Mouse (Mus musculus) neural tube, embryonic 14.5 days (tissue): ENCODE results near the gene Efnb2. TPM values are rescaled to one million over a fixed set of nuclear protein-coding genes. Genes with fewer than 3 reads are reported as not detected.
A peak's percentile ranks its signal among the peaks of the same experiment; 100 is the strongest.

Source experiments
- ATAC-seq: fragments of 200-750 bp; cut with Nextera tagmentation; 2 replicates; pipeline ENCODE4 v1.8.0; 2017; ENCODE audit warnings: low read depth, mild to moderate bottlenecking, moderate TSS enrichment, moderate library complexity
- H3K27ac ChIP-seq: fragments of 300-500 bp; sonication (generic); 2 replicates; pipeline ENCODE4 v1.5.1; 2014; ENCODE audit warnings: low read depth, mild to moderate bottlenecking, control low read depth, low read length, moderate library complexity, mixed read lengths
- H3K27me3 ChIP-seq: fragments of 300-500 bp; sonication (generic); 2 replicates; pipeline ENCODE4 v1.6.1; 2014; ENCODE audit warnings: low read length; ENCODE audit not compliant: control insufficient read depth, insufficient read depth
- H3K36me3 ChIP-seq: fragments of 300-500 bp; sonication (generic); 2 replicates; pipeline ENCODE4 v1.6.1; 2014; ENCODE audit warnings: low read length, mixed read lengths; ENCODE audit not compliant: control insufficient read depth, insufficient read depth
- H3K4me1 ChIP-seq: fragments of 300-500 bp; sonication (generic); 2 replicates; pipeline ENCODE4 v1.6.1; 2014; ENCODE audit warnings: low read length; ENCODE audit not compliant: control insufficient read depth, insufficient read depth
- H3K4me2 ChIP-seq: fragments of 300-500 bp; sonication (generic); 2 replicates; pipeline ENCODE4 v1.6.1; 2014; ENCODE audit warnings: mild to moderate bottlenecking, low read depth, low read length, control low read depth
- H3K4me3 ChIP-seq: fragments of 300-500 bp; sonication (generic); 2 replicates; pipeline ENCODE4 v1.5.1; 2014; ENCODE audit warnings: low read depth, low read length, control low read depth, mixed read lengths
- H3K9ac ChIP-seq: fragments of 300-500 bp; sonication (generic); replicated peaks from 2 replicates; pipeline ENCODE4 v1.6.1; 2014; ENCODE audit warnings: low read depth, mild to moderate bottlenecking, control low read depth, low read length, mixed read lengths
- H3K9me3 ChIP-seq: fragments of 300-500 bp; sonication (generic); 2 replicates; pipeline ENCODE4 v1.6.1; 2016; ENCODE audit warnings: low read length; ENCODE audit not compliant: control insufficient read depth
- whole genome bisulfite sequencing: fragments of 180-500 bp; shearing (Covaris S2); extraction: QIAGEN DNeasy Blood & Tissue Kit; methylation state at CpG from one replicate; pipeline ENCODE4 v1.1.7; 2014; 5-methylcytosine and 5-hydroxymethylcytosine counted together
- polyA plus RNA-seq: library from polyadenylated mRNA; unstranded; fragments of >200 nt; fragmentation: Nextera tagmentation; extraction: Ambion mirVana; gene quantifications from 2 replicates; pipeline ENCODE4 v1.2.1, GENCODE M21; 2014

The Efnb2 gene
- polyA plus RNA-seq, 1 experiment from 2014 or later, result 17.7 TPM

DNA sequence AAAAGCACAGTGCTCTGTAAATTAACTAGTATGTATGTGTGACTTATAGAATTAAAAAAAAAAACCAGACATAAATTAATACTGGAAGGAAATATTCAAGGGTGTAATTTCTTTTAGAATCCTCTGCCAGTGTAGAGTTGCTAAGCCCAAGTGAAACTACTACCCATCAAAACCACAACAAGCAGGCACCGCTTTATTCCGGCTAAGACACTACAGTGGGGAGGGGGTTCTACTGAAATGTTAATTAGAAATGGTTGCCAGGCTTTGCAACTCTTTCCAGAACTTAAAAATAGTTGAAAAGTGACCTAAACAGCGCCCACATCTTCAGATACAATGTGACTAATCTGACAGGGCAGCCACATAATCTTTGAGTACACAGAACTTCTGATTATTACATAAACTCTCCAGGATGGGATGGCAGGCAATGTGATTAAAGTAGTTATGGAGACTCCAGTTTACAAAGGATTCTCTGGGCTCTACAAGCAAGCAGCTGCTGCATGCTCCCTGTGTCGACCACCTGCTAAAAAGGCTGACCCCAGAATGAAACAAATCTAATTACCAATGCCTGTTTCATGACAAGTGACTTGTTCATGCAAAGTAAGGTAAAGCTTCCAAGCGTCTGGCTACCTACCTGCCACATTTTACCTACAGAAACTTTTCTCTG is 3.2 kb downstream of the Efnb2 start:
- Histone ChIP-seq H3K9me3 (no peaks in the 10 kb centered on the region), H3K36me3 (no peaks in the 10 kb centered on the region), H3K4me2 (peak overlapping the region; percentile 66), H3K27ac (peak overlapping the region; percentile 10; the same call in 1 of the 2 replicates), H3K9ac (peak overlapping the region; percentile 51), H3K27me3 (peaks cover 3% of the 10 kb centered on the region; the same call in 1 of the 2 replicates), H3K4me1 (peaks cover 33% of the 10 kb centered on the region), H3K4me3 (peak overlapping the region; percentile 90)
- no peak for ATAC-seq
- WGBS, result 10% methylated on average over 5 of the region's 5 CpGs

DNA sequence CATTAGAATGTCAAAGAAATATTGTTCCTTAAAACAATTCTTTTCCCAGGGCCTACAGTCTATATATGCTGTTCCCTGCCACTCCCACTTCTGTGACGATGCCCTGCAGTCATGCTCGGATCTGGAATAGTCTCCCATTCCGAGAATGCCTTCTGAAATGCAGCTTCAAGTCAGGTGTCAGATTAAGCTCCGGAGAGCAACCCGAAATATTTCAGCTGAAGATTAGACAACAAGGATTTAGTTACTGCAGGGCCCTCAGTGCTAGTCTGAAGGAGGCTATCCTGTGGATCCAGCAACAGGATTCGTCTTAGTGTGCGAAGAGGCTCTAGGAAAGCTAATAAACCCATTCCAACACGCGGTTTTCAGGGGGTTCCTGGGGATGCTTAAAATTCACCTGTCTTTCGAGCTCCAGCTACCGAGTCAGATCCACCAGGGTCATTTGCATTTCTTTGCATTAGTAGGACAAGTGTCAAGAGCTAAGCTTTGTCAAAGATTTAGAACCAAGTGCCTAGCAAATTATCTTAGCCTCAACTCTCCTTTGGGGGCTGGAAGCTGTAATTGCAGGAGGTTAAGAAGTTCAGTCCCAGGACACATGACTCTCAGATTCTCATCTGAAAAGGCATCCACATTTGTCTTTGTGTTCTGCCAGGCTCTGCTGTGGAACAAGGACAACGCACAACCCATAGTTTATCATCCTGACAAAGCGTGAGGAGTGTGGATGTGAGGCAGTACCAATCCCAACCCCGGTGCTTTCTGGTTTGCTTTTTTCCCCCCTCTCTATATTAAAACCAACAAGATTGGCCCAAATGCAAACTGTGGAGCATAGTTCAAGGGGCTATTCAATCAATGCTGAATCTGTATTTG is 4.2 kb downstream of the Efnb2 start:
- Histone ChIP-seq H3K36me3 (no peaks in the 10 kb centered on the region), H3K9me3 (no peaks in the 10 kb centered on the region), H3K27me3 (peaks cover 3% of the 10 kb centered on the region; the same call in 1 of the 2 replicates), H3K27ac (peak overlapping the region; percentile 4; the same call in 1 of the 2 replicates), H3K4me1 (peaks cover 39% of the 10 kb centered on the region), H3K4me3 (peak overlapping the region; percentile 90), H3K4me2 (peak overlapping the region; percentile 66), H3K9ac (peak overlapping the region; percentile 51)
- WGBS, result 5% methylated on average over 14 of the region's 14 CpGs
- ATAC-seq, result no peak

DNA sequence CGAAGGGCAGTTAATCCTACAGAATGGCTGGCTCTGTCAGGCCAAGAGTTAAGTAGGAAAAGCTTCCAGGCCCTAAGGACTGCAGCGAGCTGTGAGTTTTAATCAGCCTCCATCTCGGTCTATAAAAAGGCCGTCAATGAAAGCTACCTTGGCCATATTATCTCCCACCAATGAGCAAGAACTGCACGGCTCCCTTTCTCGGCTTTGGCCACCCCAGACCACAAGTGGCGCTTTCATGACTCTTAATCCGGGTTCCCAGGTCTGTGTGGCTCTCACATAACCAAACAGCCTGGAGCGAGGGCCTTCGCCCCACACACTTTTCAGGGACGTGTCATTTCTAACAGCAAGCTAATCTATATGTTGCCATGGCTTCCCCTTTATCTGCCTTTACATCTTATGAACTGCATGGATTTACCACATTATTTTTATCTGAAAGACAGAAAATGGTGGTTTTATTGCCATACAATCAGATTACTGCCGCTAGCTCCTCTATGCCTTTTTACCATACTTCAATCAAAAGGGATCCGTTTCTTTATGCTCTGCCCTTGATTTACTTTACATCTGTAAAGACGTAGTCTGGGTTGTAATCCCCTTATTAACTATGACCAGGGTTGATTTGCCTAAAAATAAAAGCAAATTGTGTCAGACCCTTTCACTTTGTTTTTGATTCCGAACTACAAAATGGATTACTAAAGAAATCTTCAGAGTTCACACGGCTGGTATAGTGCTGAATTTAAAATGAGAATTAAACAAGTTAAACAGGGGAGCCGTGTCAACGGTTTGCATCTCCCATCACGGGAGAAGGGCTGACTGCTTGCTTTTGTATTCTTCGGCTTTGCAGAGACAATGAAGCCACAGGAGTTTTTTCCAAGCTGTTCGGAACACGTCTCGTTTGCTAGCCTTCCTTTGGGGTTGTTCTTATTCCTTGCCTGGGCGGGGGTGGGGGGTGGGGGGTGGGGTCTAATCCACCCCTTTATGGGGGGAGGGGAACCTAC is 5.4 kb downstream of the Efnb2 start:
- Histone ChIP-seq H3K36me3 (no peaks in the 10 kb centered on the region), H3K4me2 (peak overlapping the region; percentile 66), H3K4me1 (peaks cover 49% of the 10 kb centered on the region), H3K4me3 (peak overlapping the region; percentile 90), H3K9ac (peak overlapping the region; percentile 51), H3K9me3 (no peaks in the 10 kb centered on the region), H3K27me3 (peaks cover under 1% of the 10 kb centered on the region; the same call in 1 of the 2 replicates), H3K27ac (peak overlapping the region; percentile 29; the same call in 1 of the 2 replicates)
- no peak for ATAC-seq
- WGBS, result 8% methylated on average over 24 of the region's 24 CpGs

DNA sequence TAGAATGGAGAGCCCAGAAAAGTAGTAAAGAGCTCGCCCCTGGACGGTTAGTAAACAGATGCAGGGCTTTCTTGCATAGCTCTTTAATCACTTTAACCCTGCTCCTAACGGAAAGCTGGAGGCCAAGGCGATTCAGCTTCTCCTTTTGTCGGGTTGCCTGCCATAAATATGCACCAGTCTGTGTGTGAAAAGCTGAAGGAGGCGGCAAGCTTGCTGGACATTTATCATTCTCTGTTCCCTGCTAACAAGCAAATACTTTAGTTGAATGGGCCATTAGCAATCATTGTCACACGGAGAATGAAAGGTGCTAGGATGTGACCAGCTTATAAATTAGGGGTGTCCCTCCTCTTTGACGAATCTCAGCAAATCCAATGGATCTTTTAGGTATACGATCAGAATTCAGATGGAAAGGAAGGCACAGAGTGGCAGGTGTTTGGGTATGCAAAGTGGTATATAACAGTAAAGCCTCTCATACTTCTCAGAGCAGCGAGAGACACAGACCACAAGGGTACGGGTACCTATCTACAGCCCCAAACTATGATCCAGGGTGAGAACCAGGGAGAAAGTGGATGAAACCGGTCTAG is 7.0 kb downstream of the Efnb2 start:
- Histone ChIP-seq H3K27ac (no peak overlapping the region), H3K4me2 (peak overlapping the region; percentile 66), H3K36me3 (no peaks in the 10 kb centered on the region), H3K9me3 (no peaks in the 10 kb centered on the region), H3K27me3 (no peaks in the 10 kb centered on the region), H3K4me3 (peak overlapping the region; percentile 11; the same call in 1 of the 2 replicates), H3K4me1 (peaks cover 59% of the 10 kb centered on the region), H3K9ac (no peak overlapping the region)
- peak; percentile 11; the same call in 1 of the 2 replicates for ATAC-seq
- WGBS, result 7% methylated on average over 12 of the region's 12 CpGs

DNA sequence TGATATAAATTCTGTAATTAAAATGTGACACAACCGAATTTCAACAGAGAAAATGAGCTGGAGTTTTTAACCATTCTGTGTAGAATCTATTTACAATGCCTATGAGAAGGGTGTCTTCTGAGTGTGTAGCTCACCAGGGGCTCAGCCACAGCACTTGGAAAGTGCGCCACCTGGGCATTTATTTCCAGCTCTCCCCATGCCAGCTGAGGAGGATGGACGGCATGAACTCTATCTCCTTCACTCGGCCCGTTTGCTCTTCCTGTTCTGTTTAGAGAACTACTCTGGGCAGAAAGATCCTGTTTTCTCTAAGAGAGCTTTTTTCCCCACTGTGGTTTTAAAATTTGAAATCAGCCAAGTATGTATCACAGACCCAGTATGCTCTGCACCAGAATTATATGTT is 7.7 kb downstream of the Efnb2 start:
- ATAC-seq, result no peak
- Histone ChIP-seq H3K9ac (no peak overlapping the region), H3K4me2 (peak overlapping the region; percentile 66), H3K4me1 (peaks cover 62% of the 10 kb centered on the region), H3K27me3 (no peaks in the 10 kb centered on the region), H3K27ac (no peak overlapping the region), H3K4me3 (no peak overlapping the region; the same call in 1 of the 2 replicates), H3K9me3 (no peaks in the 10 kb centered on the region), H3K36me3 (no peaks in the 10 kb centered on the region)
- 28% methylated on average over 5 of the region's 5 CpGs for WGBS

DNA sequence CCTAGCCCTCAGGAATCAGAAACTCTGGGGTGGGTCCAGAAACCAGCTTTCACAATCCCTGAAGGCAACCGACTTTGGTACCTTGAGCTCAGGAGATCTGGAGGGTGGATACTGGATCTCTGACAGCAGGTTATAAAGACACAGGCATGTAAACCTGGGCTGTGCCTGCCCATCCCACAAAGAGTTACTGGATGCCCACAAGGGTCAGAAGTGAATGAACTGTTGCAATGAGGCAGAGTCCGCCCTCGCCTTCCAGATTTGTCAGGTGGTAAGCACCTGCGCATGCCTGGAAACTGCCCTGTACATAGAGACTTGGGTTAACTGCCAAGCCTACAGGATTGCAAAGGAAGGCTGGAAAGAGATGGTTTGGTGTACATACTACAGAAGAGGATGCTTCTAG is 8.7 kb downstream of the Efnb2 start:
- Histone ChIP-seq H3K4me2 (no peak overlapping the region), H3K36me3 (no peaks in the 10 kb centered on the region), H3K4me1 (peaks cover 62% of the 10 kb centered on the region), H3K27me3 (no peaks in the 10 kb centered on the region), H3K4me3 (no peak overlapping the region), H3K27ac (no peak overlapping the region), H3K9me3 (no peaks in the 10 kb centered on the region), H3K9ac (no peak overlapping the region)
- no peak for ATAC-seq
- WGBS, result 89% methylated on average over 4 of the region's 4 CpGs

DNA sequence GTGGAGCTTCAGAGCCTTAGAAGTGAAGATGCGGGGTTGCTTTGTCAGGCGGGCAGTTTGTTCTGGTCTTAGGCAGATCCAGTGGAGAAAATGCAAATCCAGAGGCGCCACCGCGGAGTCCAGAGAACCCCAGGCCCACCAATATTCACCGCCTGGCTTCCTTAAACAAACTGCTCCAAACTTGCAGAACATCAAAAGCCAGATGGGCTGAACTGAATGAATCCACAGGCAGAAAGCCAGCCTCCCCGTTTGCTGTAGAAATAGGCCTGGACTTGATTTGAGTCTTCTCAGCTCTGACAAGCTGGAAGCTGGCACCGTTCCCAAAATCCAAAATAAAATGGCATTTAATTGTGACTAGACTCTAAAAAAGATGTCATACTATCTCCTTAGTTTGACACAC is 11.1 kb downstream of the Efnb2 start:
- H3K9me3 ChIP-seq, result no peaks in the 10 kb centered on the region
- H3K9ac ChIP-seq, result no peak overlapping the region
- H3K36me3 ChIP-seq, result no peaks in the 10 kb centered on the region
- no peak for ATAC-seq
- H3K4me2 ChIP-seq, result 0 out of 2 replicates have a peak overlapping the region, but pooled peaks have one; percentile 1
- no peak overlapping the region for H3K27ac ChIP-seq
- H3K4me3 ChIP-seq, result no peak overlapping the region
- H3K27me3 ChIP-seq, result no peaks in the 10 kb centered on the region
- H3K4me1 ChIP-seq, result peaks cover 49% of the 10 kb centered on the region
- 45% methylated on average over 8 of the region's 8 CpGs for WGBS

DNA sequence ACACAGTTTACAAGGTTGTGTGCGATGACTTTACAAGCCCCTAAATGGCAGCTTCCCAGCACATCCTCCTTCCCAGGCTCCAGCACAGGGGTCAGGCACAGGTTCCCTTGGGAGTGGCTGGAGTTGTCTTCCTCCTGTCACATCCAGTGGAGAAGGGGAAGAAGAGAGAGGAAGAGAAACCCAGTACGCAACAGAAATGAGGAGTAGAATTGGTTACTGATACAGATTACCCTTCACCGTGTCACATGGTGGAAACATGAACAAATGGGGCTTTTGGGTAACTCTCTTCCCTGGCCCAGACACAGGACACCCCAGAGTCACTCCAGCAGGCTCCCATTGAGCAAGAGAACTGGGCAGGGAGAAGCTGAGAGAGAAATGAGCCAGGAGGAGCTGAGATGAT is 11.5 kb downstream of the Efnb2 start:
- no peaks in the 10 kb centered on the region for H3K27me3 ChIP-seq
- H3K4me1 ChIP-seq, result peaks cover 45% of the 10 kb centered on the region
- no peaks in the 10 kb centered on the region for H3K9me3 ChIP-seq
- H3K4me3 ChIP-seq, result no peak overlapping the region
- H3K27ac ChIP-seq, result no peak overlapping the region
- no peak for ATAC-seq
- WGBS, result 71% methylated on average over 3 of the region's 3 CpGs
- 0 out of 2 replicates have a peak overlapping the region, but pooled peaks have one; percentile 1 for H3K4me2 ChIP-seq
- H3K9ac ChIP-seq, result no peak overlapping the region
- no peaks in the 10 kb centered on the region for H3K36me3 ChIP-seq
